Mouse (Mus musculus) CD4-positive, CD25-positive, alpha-beta regulatory T cell, adult 9 weeks (primary cell): Measurements from ENCODE around the gene Trim33. TPM values are rescaled to one million over a fixed set of nuclear protein-coding genes. Genes with fewer than 3 reads are reported as not detected.

Experiments
- polyA plus RNA-seq: library from polyadenylated mRNA; unstranded; fragments of 100-300 nt; shearing (Covaris generic); gene quantifications from one replicate; pipeline ENCODE4 v1.2.1, GENCODE M21; 2017

Gene Trim33
- polyA plus RNA-seq, result 26.4 TPM

GRCm38 (mm10) chr3:103279182-103280149, at the start of gene Trim33:
Trim33 (plus strand) TSS chr3:103279293.

Other genes with a start within 250 kb of the Trim33 start
- 73.3 TPM for gene Nras, start 221.0 kb upstream of the Trim33 start, polyA plus RNA-seq
- gene Ampd1, start 205.3 kb upstream of the Trim33 start, polyA plus RNA-seq, result 12.6 TPM
- 2.0 TPM for gene Dennd2c, start 176.7 kb upstream of the Trim33 start, polyA plus RNA-seq
- 165 TPM for gene Bcas2, start 107.6 kb upstream of the Trim33 start, polyA plus RNA-seq